Mouse (Mus musculus) bone marrow, adult 2 months (tissue): ENCODE data around the gene Nhlh2. TPM values are rescaled to one million over a fixed set of nuclear protein-coding genes. Genes with fewer than 3 reads are reported as not detected.
A peak's percentile ranks its signal among the peaks of the same experiment; 100 is the strongest.

Experiments
- H3K27ac ChIP-seq: fragments of 200-500 bp; 2 replicates; pipeline ENCODE4 v1.5.1; 2012; ENCODE audit warnings: low read depth, mild to moderate bottlenecking, control low read depth, inconsistent platforms, low read length; ENCODE audit not compliant: control insufficient read depth, poor library complexity, insufficient read depth
- H3K4me1 ChIP-seq: fragments of 200-500 bp; 2 replicates; pipeline ENCODE4 v1.6.1; 2011; ENCODE audit warnings: low read length; ENCODE audit not compliant: control insufficient read depth, insufficient read depth
- H3K4me3 ChIP-seq: fragments of 200-500 bp; replicated peaks from 2 replicates; pipeline ENCODE3; 2011; ENCODE audit warnings: mild to moderate bottlenecking, low read depth, low read length, control low read depth; ENCODE audit not compliant: control insufficient read depth
- CTCF ChIP-seq: fragments of 200-500 bp; IDR thresholded peaks from 2 replicates; pipeline ENCODE4 v1.5.1; 2011; ENCODE audit warnings: low read length, control low read depth; ENCODE audit not compliant: control insufficient read depth, insufficient read depth
- POLR2A ChIP-seq: fragments of 200-500 bp; IDR thresholded peaks from 2 replicates; pipeline ENCODE4 v1.6.1; 2011; ENCODE audit warnings: low read depth, mild to moderate bottlenecking, control low read depth, low read length, borderline replicate concordance; ENCODE audit not compliant: control insufficient read depth
- WGBS: fragments of 180-500 bp; shearing (Covaris S2); methylation state at CpG from one replicate; pipeline ENCODE4 v1.1.7; 2018; 5-methylcytosine and 5-hydroxymethylcytosine counted together
- polyA plus RNA-seq: library from polyadenylated mRNA; stranded (reverse); fragments of >200 nt; gene quantifications from 2 replicates; pipeline ENCODE4 v1.2.4, GENCODE M21; 2011; ENCODE audit warnings: low replicate concordance; ENCODE audit not compliant: missing spikeins, insufficient read depth, insufficient read length

The Nhlh2 gene
- polyA plus RNA-seq, 1 experiment = not detected

DNA sequence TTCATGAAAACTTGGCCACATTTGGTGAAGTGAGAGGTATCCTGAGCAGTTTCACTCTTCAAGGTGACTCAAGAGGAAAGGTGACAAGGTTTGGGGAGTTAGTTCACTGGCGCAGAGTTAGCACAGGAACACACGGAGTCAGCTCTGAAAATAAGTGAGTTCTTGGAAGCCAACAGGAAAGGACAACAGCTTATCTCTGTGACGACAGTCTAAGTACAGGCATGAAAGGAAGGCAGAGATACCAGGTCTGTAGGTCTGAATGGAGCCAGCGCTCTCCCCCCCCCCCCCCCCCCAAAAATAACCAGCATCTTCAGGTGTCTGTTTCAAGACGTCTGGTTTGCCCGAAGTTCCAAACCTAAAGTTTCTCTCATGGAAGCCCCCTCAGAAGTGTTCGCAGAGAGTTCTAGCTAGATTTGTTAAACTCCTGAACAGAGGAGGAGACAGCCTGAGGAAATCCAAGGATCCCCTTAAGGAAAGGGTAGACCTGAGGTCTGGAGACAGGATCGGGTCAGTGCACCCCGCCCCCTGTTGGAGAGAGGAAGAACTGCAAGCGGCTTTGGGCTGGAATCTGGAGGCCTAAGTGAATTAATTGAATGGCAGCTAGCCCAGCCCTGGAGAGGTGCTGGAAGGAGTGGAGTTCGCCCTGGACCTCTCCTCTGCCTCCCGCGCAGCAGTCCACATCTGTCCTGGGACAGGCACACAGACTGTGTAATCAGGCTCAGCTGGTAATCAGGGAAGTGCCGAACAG lies 52.2 kb downstream of the Nhlh2 start:
- WGBS = 44% methylated on average over 14 of the region's 14 CpGs
- peak; percentile 55; the same call in 1 of the 2 replicates for TF ChIP-seq CTCF
- TF ChIP-seq POLR2A = no peak
- Histone ChIP-seq H3K4me3 (no peak overlapping the region), H3K4me1 (no peaks in the 10 kb centered on the region), H3K27ac (no peak overlapping the region)

DNA sequence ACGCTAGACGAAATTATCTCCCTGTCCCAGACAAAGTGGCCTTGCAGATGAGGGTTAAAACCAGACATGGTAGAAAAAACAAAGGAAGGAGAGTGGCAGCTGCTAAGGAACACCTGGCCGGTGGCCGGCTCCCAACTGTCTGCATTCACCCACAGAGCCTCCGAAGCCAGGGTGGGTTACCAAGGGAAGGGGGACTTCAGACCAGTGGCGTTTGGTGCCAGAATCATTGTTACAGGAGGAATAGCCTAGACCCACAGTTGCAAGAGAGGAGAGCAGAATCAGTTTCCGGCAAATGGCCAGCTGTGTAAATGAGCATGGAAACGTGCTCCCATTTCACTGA lies 52.8 kb downstream of the Nhlh2 start:
- no peak for TF ChIP-seq POLR2A
- no peak for TF ChIP-seq CTCF
- Histone ChIP-seq H3K4me1 (no peaks in the 10 kb centered on the region), H3K4me3 (no peak overlapping the region), H3K27ac (no peak overlapping the region)
- WGBS = 73% methylated on average over 8 of the region's 8 CpGs

GRCm38 (mm10) chr3:102063273-102064120 lies 53.6 kb downstream of the Nhlh2 start:
- Histone ChIP-seq H3K27ac (no peak overlapping the region), H3K4me1 (no peaks in the 10 kb centered on the region), H3K4me3 (no peak overlapping the region)
- 80% methylated on average over 10 of the region's 10 CpGs for WGBS
- no peak for TF ChIP-seq CTCF
- TF ChIP-seq POLR2A = no peak

DNA sequence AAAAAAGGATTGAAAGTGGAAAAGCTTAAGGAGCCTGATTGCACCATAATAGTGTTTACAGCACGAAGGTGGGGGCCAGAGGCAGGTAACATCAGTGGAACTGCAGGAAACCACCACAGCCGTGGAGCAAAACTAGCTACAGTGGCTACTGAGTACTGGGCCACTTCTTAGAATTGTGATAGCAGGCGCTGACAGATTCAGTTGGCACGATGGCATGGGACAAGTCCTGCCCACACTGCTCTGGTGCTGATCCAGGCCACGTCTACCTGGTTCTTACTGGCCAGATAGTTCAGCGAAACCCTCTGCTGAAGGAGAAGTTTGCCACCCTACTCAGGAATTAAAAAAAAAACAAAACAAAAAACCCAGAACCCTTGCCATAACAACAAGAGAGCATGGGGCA lies 54.7 kb downstream of the Nhlh2 start:
- Histone ChIP-seq H3K4me3 (no peak overlapping the region), H3K4me1 (no peaks in the 10 kb centered on the region), H3K27ac (no peak overlapping the region)
- TF ChIP-seq POLR2A (no peak), CTCF (no peak)
- 62% methylated on average over 6 of the region's 6 CpGs for WGBS

Other genes starting within 250 kb of the Nhlh2 start
- not detected in 2 replicates for gene Mab21l3, start 161.1 kb upstream of the Nhlh2 start, polyA plus RNA-seq
- 8.2 and 19.1 TPM in 2 replicates for gene Slc22a15, start 85.6 kb upstream of the Nhlh2 start, polyA plus RNA-seq
- not detected in 2 replicates for gene Casq2, start 76.3 kb downstream of the Nhlh2 start, polyA plus RNA-seq
- gene Vangl1, start 194.6 kb downstream of the Nhlh2 start, polyA plus RNA-seq = 13.4 and 16.1 TPM in 2 replicates